In the genomic region with DNA sequence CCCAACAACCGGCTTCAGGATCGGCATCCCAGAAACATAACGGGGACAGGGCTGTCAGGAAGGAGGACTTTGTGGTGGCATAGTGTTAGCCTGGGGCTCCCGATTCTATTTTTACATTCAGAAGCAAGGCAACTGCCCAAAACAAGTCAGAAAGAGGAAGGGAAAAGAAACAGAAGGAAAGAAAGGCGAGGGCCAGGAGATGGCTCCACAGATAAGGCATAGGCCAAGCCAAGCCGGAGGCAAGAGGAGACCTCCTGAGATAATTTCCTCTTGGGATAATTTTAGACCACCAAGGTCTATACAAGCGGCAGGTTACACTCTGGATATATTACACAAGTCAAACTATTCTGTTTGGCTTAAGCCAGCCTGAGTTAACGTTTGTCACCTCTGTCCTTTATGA, we compare ENCODE assay signal across 15 mouse cellular contexts.
"Had no signal": no experiment of that assay in that cellular context is flagged by ENCODE, and none has a peak within 500 bp of the region (broad histone marks: within the 10 kb centered on the region; RNA-seq: fewer than 3 reads in every experiment).

No protein-coding gene starts in this region.

- H3K9me3 ChIP-seq: kidney, embryonic 15.5 days; limb, embryonic 13.5 days; midbrain, embryonic 13.5 days; neural tube, embryonic 15.5 days; stomach, embryonic 15.5 days had no signal

- H3K9ac ChIP-seq: kidney, embryonic 15.5 days; limb, embryonic 13.5 days; lung, embryonic 14.5 days; midbrain, embryonic 13.5 days; neural tube, embryonic 15.5 days; stomach, embryonic 15.5 days had no signal

- H3K36me3 ChIP-seq: neural tube, embryonic 15.5 days; stomach, embryonic 15.5 days had no signal

- DNase-seq: kidney, postnatal 14 days; left cerebral cortex, postnatal 4 days; lung, embryonic 14.5 days; lung, postnatal 10 days; lung, postnatal 4 days; right cerebral cortex, postnatal 4 days; spleen, adult 18-20 months; thymus, adult 2 months; thymus, postnatal 25 days had no signal

- H3K27me3 ChIP-seq: kidney, embryonic 15.5 days; limb, embryonic 13.5 days; midbrain, embryonic 13.5 days; neural tube, embryonic 15.5 days; stomach, embryonic 15.5 days had no signal

- H3K4me2 ChIP-seq: kidney, embryonic 15.5 days; limb, embryonic 13.5 days; lung, embryonic 14.5 days; midbrain, embryonic 13.5 days; neural tube, embryonic 15.5 days; stomach, embryonic 15.5 days had no signal

- ATAC-seq: midbrain, embryonic 13.5 days had no signal

- H3K4me3 ChIP-seq: kidney, embryonic 15.5 days; limb, embryonic 13.5 days; midbrain, embryonic 13.5 days; myocyte; neural tube, embryonic 15.5 days; stomach, embryonic 15.5 days had no signal

- H3K4me1 ChIP-seq: limb, embryonic 13.5 days; midbrain, embryonic 13.5 days; neural tube, embryonic 15.5 days; stomach, embryonic 15.5 days had no signal

- H3K27ac ChIP-seq: kidney, embryonic 15.5 days; limb, embryonic 13.5 days; midbrain, embryonic 13.5 days; neural tube, embryonic 15.5 days; stomach, embryonic 15.5 days had no signal
